Mouse (Mus musculus) intestine, embryonic 14.5 days (tissue): ENCODE results near the gene Cd177. TPM values are rescaled to one million over a fixed set of nuclear protein-coding genes. Genes with fewer than 3 reads are reported as not detected.
"Not testable (repeated sequence)": the region's sequence is repeated elsewhere in the genome, so short reads cannot be mapped to it uniquely, and the experiment has no call there.

Source experiments
- ATAC-seq: fragments of 200-750 bp; cut with Nextera tagmentation; replicated peaks from 2 replicates; pipeline ENCODE4 v1.8.0; 2017; ENCODE audit warnings: low read depth, moderate number of reproducible peaks, moderate TSS enrichment, moderate library complexity; ENCODE audit not compliant: low FRiP score, low TSS enrichment
- DNase-seq: peaks from one replicate; pipeline ENCODE4 v3.0.0-alpha.2; 2018; ENCODE audit warnings: low spot score
- H3K27ac ChIP-seq: fragments of 300-500 bp; sonication (generic); 2 replicates; pipeline ENCODE4 v1.5.1; 2014; ENCODE audit warnings: low read depth, mild to moderate bottlenecking, control low read depth
- H3K27me3 ChIP-seq: fragments of 300-500 bp; sonication (generic); replicated peaks from 2 replicates; pipeline ENCODE4 v1.6.1; 2014; ENCODE audit warnings: low read length, control low read depth; ENCODE audit not compliant: control insufficient read depth, insufficient read depth
- H3K36me3 ChIP-seq: fragments of 300-500 bp; sonication (generic); 2 replicates; pipeline ENCODE4 v1.6.1; 2014; ENCODE audit warnings: low read length, control low read depth; ENCODE audit not compliant: control insufficient read depth, insufficient read depth
- H3K4me1 ChIP-seq: fragments of 300-500 bp; sonication (generic); replicated peaks from 2 replicates; pipeline ENCODE4 v1.6.1; 2014; ENCODE audit warnings: low read length, control low read depth, mixed read lengths; ENCODE audit not compliant: control insufficient read depth, insufficient read depth
- H3K4me2 ChIP-seq: fragments of 300-500 bp; sonication (generic); 2 replicates; pipeline ENCODE4 v1.6.1; 2014; ENCODE audit warnings: low read length
- H3K4me3 ChIP-seq: fragments of 300-500 bp; sonication (generic); 2 replicates; pipeline ENCODE4 v1.5.1; 2014; ENCODE audit warnings: low read depth, low read length, control low read depth, mixed read lengths
- H3K9ac ChIP-seq: fragments of 300-500 bp; sonication (generic); 2 replicates; pipeline ENCODE4 v1.6.1; 2014; ENCODE audit warnings: mild to moderate bottlenecking, low read length
- H3K9me3 ChIP-seq: fragments of 300-500 bp; sonication (generic); 2 replicates; pipeline ENCODE4 v1.6.1; 2016; ENCODE audit warnings: low read length, control low read depth; ENCODE audit not compliant: control insufficient read depth
- WGBS: fragments of 180-500 bp; shearing (Covaris S2); extraction: QIAGEN DNeasy Blood & Tissue Kit; methylation state at CpG from one replicate; pipeline ENCODE4 v1.1.7; 2014; 5-methylcytosine and 5-hydroxymethylcytosine counted together
- polyA plus RNA-seq: library from polyadenylated mRNA; unstranded; fragments of >200 nt; fragmentation: Nextera tagmentation; extraction: Ambion mirVana; gene quantifications from 2 replicates; pipeline ENCODE4 v1.2.1, GENCODE M21; 2014

Gene Cd177
- polyA plus RNA-seq, 1 experiment from 2014 or later, result 0.50 TPM

DNA sequence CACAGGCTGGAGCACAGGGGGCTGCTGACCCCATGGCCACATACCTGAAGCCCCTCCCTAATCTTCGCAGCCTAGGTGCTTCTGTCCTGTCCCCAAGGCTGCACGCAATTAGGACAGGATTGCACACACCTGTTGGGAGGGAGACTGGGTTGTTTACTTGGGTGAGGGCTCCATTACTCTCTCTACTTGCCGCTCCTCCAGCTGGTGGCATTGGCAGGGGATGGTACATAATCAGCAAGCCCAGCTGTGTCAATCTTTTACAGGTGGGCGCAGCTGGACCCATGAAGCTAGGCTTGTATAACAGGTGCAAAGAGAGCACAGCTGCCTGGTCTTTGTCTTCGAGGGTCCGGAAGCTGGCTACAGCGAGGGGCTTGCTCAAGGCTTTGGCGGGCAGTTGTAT lies 2.5 kb upstream of the Cd177 start:
- Histone ChIP-seq H3K4me1 (no peaks in the 10 kb centered on the region), H3K36me3 (no peaks in the 10 kb centered on the region), H3K9me3 (no peaks in the 10 kb centered on the region), H3K4me3 (no peak overlapping the region), H3K27me3 (no peaks in the 10 kb centered on the region), H3K9ac (no peak overlapping the region), H3K27ac (no peak overlapping the region), H3K4me2 (no peak overlapping the region)
- WGBS, result 81% methylated on average over 8 of the region's 8 CpGs
- DNase-seq (no peak), ATAC-seq (no peak)

DNA sequence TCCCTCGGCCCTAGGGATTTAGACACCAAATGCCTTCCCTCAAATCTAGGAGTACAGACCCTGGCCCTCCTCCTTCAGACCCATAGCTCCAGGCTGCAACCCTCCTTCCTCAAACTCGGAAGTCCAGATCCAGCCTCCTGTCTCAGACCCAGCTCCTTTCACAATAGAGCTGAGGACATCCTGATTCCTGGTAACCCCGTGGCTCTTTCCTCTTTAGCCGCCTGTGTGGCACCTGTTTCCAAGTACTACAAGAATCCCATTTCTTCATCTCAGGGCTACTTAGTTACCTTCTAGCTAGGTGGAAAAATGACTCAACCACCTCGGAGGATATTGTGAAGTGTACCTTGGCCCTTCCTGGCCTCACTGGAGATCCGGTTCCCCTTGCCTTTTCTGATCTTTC lies 1.1 kb upstream of the Cd177 start:
- no peaks in the 10 kb centered on the region for H3K36me3 ChIP-seq
- WGBS, result 72% methylated on average over 6 of the region's 6 CpGs

DNA sequence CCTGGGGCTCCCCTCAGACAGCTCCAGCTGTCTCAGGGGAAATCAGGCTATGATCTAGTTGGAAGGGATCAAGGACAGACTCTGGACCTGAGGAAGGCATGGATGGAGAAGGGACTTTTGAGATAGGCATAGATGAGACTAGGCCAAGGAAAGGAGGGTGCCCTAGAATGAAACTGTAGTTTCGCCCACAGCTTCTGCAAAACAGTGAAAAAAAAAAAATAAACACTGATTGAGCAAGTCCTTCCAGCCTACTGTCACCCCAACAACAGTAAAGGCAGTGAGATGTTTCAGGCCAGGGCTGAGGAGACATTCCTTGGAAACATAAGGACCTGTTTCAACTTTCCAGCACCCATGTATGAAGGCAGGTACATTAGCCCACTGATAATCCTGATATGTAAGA lies 1.6 kb downstream of the Cd177 start:
- Histone ChIP-seq H3K36me3 (no peaks in the 10 kb centered on the region), H3K9me3 (no peaks in the 10 kb centered on the region), H3K4me1 (no peaks in the 10 kb centered on the region), H3K9ac (no peak overlapping the region), H3K27ac (no peak overlapping the region), H3K4me2 (no peak overlapping the region), H3K27me3 (no peaks in the 10 kb centered on the region), H3K4me3 (no peak overlapping the region)
- DNase-seq (no peak), ATAC-seq (no peak)
- WGBS, result 80% methylated on average over 1 of the region's 1 CpGs

More for the DNA sequence above, 1.1 kb upstream of the Cd177 start:
- no peaks in the 10 kb centered on the region for H3K9me3 ChIP-seq
- ATAC-seq (no peak), DNase-seq (no peak)
- H3K4me2 ChIP-seq, result no peak overlapping the region
- no peaks in the 10 kb centered on the region for H3K27me3 ChIP-seq
- H3K27ac ChIP-seq, result no peak overlapping the region
- H3K4me1 ChIP-seq, result no peaks in the 10 kb centered on the region
- H3K4me3 ChIP-seq, result no peak overlapping the region
- H3K9ac ChIP-seq, result no peak overlapping the region

DNA sequence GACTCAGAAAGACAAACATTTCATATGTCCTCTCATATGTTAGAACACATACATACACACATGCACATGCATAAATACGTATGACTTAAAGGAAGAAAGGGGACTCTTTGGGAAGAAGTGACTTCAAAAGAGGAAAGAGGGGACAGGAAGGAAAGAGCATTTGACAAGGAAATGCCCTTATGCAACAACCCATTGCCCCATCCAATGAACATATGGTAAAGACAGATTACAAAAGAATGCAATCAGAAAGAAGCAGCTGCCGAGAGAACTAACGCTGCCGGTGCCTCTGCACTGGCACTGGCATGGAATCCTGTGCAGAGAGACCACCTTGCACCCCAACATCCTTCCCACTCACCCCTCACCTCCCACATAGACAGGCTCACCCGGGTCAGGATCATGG lies 6.6 kb downstream of the Cd177 start:
- H3K27ac ChIP-seq, result no peak overlapping the region
- H3K36me3 ChIP-seq, result no peaks in the 10 kb centered on the region
- no peak overlapping the region for H3K4me2 ChIP-seq
- WGBS, result 74% methylated on average over 5 of the region's 5 CpGs
- no peak overlapping the region for H3K4me3 ChIP-seq
- no peaks in the 10 kb centered on the region for H3K27me3 ChIP-seq
- H3K4me1 ChIP-seq, result no peaks in the 10 kb centered on the region
- H3K9me3 ChIP-seq, result no peaks in the 10 kb centered on the region
- DNase-seq (no peak), ATAC-seq (no peak)
- no peak overlapping the region for H3K9ac ChIP-seq

DNA sequence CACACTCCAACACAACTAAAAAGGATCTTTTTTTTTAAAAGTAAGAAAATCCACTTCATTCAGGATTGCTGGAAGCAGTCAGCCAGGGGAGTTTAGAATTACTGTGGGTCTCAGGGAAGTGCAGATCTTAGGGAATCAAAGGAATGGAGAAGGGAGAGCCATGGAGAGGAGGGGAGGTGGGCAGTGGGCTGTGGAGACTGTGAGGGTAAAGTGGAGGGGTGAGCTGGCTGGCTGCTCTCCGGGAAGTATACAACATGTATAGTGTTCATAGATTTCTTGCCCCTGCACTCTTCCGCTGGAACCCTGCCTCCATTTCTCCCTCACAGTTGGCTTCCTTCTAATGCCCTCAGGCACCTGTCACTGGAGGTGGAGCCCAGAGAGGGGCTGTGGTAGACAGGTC lies 8.5 kb downstream of the Cd177 start:
- no peak overlapping the region for H3K27ac ChIP-seq
- H3K4me3 ChIP-seq, result no peak overlapping the region
- no peaks in the 10 kb centered on the region for H3K36me3 ChIP-seq
- H3K4me2 ChIP-seq, result no peak overlapping the region
- H3K9ac ChIP-seq, result no peak overlapping the region
- no peak for DNase-seq
- 90% methylated on average over 2 of the region's 2 CpGs for WGBS
- H3K4me1 ChIP-seq, result no peaks in the 10 kb centered on the region
- H3K9me3 ChIP-seq, result no peaks in the 10 kb centered on the region
- ATAC-seq, result no peak
- no peaks in the 10 kb centered on the region for H3K27me3 ChIP-seq

DNA sequence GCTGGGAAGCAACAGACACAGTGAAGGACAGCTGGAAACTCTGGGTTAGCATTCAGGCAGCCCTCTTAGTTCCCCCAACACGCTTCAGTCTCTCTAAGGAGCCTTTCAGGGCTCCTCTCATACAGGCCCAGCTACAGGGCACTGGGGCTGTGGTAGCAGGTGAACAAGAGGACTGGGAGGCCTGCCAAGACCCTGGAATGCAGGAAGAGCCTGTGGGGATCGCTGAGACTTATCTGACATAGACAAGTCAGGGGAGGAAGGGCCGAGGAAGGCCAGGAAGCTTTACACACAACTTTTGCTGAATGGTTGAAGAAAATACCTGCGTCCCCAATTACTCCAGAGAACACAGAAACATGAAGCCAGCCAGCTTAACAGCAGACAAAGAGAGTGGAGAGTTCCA lies 9.4 kb downstream of the Cd177 start:
- WGBS, result 33% methylated on average over 4 of the region's 4 CpGs
- Histone ChIP-seq H3K4me3 (no peak overlapping the region), H3K4me1 (no peaks in the 10 kb centered on the region), H3K27ac (no peak overlapping the region), H3K9ac (no peak overlapping the region), H3K27me3 (no peaks in the 10 kb centered on the region), H3K9me3 (no peaks in the 10 kb centered on the region), H3K4me2 (no peak overlapping the region), H3K36me3 (no peaks in the 10 kb centered on the region)
- DNase-seq, result no peak
- no peak for ATAC-seq

DNA sequence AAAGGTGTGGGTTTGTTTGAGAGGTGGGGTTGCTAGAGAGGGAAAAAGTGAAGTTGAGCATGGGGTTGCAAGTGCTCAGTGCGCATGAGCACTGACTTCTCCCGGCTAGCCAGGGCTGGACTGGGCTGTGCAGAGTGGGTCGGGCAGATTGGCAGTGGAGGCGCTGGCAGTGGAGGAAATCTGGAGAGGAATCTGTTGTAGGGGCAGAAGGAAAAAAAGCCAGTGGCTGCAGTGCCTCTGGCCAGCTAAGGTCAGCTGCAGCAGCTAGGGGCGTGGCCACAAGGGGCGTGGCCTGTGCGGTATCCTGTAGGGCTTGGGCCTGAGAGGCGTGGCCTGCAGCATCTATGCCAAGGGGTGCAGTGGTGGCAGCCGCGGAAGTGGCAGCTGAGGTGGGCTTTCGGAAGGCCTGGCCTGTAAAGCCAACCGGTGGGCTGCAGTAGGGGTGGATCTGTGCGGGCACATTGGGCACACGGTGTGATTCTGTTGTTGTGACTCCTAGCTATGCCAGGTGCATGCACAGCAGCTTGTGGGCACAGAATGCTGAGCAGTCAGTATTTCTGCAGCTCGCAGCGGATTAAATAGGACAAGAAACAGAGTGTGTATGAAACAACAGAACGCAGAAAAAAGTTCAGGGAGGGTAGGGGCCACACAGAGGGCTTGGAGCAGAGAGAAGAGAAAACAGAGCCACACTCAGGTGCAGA lies 24.0 kb downstream of the Cd177 start:
- Histone ChIP-seq H3K27ac (no peak overlapping the region), H3K4me1 (no peaks in the 10 kb centered on the region; the same call in 1 of the 2 replicates), H3K4me3 (no peak overlapping the region), H3K9ac (no peak overlapping the region), H3K27me3 (no peaks in the 10 kb centered on the region), H3K4me2 (peak overlapping the region; percentile 2; the same call in 1 of the 2 replicates), H3K36me3 (no peaks in the 10 kb centered on the region), H3K9me3 (no peaks in the 10 kb centered on the region)
- WGBS, result 18% methylated on average over 17 of the region's 17 CpGs
- ATAC-seq (no peak), DNase-seq (no peak)

DNA sequence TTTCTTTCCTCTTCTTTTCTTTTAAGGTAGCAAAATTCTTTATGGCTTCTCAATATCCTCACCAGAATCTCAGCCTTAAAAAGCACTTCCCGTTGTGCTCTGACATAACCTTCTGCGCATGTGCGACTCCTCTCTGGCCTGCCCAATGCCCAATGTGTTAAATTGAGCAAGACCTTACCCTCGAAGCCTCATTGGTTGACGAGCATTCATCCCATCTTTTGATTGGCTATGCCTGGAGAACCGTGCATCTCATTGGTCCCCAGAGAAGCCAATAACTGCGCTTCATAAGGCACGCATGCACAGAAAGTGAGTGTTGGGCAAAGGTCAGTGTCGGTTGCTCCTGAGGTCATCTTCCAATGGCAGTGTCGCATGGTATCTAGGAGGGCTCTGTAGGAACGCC lies 33.3 kb downstream of the Cd177 start, which contains the start of gene Gm4763:
TSS of gene Gm4763 (minus strand) at position 101 of the 400 bp plus-strand sequence.
- not testable (repeated sequence) for H3K4me3 ChIP-seq, H3K9me3 ChIP-seq, H3K4me1 ChIP-seq, H3K27me3 ChIP-seq, ATAC-seq, H3K9ac ChIP-seq, H3K4me2 ChIP-seq, H3K27ac ChIP-seq, DNase-seq, H3K36me3 ChIP-seq
- 92% methylated on average over 11 of the region's 11 CpGs for WGBS

DNA sequence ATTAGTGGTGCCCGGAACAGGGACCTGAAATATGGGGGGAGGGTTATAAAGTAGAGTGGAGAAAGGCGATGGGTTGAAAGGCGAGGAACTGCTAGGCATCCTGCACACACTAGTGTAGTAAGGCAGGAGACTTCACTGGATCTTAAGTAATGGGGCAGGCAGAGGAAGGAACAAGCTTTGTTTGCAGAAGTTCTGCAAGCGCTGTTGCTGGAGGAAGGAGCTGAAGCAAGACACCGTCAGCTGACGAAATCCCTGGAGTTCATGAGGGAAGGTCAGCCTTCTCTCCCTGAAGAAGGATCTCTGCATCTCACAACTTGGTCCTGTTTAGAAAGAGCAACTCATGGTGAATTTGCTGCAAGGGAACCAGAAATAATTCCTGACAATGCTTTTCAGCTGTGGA lies 45.1 kb downstream of the Cd177 start:
- no peaks in the 10 kb centered on the region for H3K9me3 ChIP-seq
- no peak for DNase-seq
- H3K9ac ChIP-seq, result no peak overlapping the region
- WGBS, result 57% methylated on average over 6 of the region's 6 CpGs
- no peaks in the 10 kb centered on the region for H3K36me3 ChIP-seq
- ATAC-seq, result no peak
- H3K4me1 ChIP-seq, result no peaks in the 10 kb centered on the region
- H3K27me3 ChIP-seq, result no peaks in the 10 kb centered on the region
- H3K27ac ChIP-seq, result no peak overlapping the region
- no peak overlapping the region for H3K4me3 ChIP-seq
- H3K4me2 ChIP-seq, result no peak overlapping the region
